Mouse (Mus musculus): Measurements from ENCODE around the gene Prok2.

Gene Prok2

DNA sequence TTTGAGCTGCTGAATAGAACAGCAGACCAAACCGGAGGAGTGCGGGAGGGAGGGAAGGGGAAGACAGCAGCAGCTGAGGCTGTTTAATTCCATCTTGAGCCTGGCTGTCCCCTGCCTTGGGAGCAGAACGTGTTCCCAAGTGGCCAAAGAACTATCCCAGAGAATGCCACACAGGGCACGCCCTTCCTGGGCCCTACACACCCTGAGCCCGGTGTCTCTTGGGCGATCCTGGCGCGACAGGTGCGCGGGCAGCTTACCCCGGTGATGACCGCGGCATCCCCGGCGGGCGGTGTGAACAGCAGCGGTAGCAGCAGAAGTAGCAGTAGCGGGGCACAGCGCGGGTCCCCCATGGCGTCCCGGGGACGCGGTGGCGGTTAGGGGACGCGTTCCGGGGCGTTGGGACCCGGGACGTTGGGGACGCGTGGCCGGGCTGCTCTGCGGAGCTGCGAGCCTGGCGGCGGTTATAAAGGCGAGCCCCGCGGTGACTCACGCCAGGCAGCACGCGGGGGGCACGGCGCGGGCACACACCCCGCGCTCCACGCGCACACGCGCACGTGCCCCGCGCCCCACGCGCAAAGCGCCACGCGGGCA, at the start of gene Prok2:
TSS of gene Prok2 (minus strand) at position 422 of the 591 bp plus-strand sequence.
- no peak for DNase-seq

DNA sequence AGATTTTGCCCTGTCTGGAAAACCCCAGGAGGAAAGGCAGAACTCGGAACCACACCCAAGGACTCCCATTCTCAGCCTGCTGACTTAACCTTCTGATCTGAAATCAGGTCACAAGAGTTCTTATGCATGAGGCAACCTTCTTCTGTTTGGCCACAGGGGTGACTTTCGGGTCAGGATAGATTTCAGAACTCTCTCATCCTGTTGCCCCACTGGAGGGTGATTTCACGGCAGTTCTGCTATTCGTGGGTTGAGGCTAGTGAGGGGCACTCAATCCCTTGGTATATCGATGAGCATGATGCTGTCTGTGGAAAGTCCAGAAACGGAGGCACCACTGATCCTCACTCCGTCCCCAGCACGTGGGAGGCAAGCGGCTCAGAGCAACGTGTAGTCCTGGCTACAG, 48.5 kb upstream of the Prok2 start:
- DNase-seq: no peak

DNA sequence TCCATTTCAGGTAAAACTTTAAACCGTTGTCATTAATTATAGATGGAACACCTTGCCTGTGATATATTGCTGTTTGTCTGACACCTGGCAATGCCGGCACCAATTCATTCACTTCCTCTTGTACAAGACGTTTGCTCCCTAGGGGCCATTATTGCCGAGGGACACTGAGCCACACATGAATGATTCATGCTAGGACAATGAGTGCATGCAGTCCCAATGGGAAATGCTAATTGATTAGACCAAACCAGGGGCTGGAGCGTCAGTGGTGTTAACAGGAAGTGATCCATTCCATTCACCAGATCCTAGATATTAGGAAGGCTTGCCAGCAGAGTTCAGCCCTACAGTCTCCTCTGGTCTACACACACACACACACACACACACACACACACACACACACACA, 42.3 kb upstream of the Prok2 start:
- no peak for DNase-seq

DNA sequence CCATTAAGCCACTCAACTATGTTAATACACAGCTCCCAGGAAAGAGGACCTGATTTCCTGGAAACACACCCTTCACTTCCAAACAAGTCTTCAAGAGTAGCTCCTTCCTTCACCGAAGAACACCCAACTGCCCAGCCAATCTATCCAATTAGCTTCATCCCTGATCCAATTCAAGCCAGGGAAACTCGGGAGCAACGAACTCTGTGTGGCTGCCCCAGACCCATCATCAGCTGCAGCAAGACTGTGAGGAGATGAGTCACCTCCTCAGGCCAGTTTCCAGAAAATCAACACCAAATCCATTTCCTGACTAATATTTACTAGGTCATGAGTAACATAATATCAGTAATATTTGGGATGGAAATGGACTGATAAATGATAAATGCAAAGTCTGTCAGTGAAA, 38.7 kb upstream of the Prok2 start:
- no peak for DNase-seq

DNA sequence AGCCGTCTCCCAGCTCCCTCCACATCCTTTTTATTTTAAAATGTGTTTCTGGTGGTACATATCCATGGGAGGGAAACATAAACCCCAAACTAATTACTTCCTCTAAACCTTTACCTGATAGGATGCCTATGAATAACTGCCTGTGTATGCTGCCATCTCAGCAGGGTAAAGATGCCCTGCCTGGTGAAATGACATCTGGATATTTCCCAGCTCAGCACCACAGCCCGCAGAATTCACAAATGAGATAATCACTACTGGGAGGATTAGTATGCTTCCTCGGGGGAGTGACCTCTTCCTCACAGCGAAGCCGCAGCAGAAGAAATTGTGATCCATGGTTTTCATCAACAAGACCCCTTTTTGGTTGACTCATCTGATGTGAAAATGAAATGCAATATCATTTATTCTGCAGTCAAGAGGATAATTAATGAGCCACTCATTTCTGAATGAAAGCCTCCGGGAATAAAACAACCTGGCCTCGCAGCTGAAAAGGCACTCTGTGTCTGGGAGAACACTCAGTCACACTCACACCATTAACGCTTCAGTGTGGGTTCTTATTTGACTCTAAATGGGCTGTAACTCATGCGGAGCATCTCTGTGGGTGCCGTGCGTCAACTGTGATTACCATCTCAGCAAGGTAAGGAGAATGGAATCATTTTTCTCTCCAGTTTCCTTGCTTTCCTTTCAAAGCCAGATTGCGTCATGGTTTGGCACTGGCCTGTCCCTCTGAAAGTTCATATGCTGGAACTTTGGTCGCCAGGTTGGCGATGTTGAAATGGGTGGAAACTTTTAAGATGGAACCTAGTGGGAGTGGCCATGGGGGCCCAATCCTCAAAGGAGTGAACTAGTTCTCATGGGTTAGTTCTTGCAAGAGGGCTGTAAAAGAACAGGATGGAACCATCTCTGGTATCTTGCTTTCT, 36.1 kb upstream of the Prok2 start:
- DNase-seq: no peak

DNA sequence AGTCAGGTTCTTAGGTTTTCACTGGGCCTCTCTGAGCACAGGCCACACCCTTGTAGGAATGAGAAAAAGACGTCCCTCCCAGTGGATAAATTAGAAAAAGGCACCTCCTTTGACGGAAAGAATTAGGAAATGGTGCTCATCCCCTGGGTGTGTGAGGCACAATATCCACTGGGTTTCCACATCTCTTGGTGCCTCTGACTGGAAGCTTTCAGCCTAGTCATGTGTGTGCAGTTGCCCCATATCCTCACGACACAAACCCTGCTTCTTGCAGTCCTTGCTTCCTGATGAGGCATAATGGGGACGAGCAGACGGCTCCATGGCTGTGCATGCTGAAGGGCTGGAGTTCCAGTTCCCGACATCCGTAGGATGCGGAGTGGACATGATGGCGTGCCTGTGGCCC, 29.9 kb upstream of the Prok2 start:
- DNase-seq: no peak

DNA sequence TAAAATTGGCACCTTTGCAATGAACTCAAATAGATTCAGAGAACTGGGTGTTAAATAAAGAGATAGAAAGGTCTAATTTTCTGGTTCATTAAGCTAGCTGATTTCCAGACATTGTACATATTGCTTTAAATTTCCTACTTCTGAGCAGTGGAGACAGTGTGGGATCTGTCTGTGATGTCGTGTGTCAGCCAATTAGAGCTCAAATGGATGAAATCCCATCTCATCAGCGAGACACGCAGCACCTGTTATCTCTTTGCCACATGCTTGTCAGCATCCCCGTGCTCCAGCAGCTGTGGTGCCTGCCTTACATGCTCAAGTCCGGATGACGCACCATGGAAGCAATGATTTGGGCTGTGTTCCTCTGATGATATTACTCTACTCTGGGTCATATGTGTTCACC, 25.1 kb upstream of the Prok2 start:
- no peak for DNase-seq

DNA sequence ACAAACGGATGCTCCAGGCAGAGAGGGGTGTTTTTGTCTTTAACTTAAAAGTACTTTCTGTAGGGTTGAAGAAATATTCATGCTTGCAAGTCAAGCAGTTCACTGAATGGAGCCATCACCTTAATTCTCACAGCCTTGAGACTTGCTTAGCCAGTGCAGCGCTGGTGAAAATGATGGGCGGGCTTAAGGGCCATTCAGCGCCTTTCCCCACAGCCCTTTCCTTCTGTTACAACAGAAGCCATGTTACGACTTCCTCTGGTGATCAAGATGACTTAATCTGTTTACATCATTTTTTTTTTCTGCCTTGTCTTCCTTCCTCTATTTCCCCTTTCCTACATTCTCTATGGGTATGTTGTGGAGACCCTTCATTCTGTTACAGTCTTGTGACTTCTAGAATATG, 20.1 kb upstream of the Prok2 start:
- DNase-seq: no peak

DNA sequence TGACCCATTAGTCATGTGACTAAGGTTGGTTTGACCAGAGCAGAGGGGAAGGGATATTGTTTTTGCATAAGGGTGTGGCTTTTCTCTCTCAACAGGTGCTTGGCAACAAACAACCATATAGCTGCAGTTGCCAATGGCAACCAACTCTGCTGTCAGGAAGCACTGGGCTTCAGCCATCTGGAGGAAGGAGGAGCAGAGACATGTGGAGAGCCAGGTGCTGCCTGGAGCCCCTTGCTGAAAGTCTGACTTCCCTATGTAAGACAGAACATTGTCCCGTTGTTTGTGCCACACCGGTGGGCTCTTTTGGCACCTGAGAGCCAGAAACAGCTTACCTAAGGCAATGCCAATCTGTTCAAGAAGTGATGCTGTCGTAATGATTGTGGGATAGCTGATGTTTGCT, 16.7 kb upstream of the Prok2 start:
- DNase-seq: no peak

DNA sequence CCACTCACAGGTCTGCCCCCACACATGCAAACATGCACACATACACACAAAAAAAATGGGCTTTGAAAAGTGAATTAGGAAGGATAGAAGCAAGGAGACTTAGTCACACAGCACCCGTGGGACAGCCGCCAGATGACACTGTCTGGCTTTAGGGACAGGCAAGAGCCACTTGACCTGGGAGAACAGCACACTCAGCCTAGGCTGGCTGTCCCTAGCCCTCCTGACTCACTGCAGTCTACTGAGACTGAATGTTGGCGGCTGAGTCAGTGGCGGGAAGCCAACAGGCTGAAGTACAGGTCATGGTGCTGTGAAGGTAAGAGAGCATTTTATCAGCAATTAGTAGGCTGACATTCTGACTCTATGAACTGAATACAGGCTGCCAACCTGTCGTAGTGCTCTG, 8.5 kb upstream of the Prok2 start:
- no peak for DNase-seq

DNA sequence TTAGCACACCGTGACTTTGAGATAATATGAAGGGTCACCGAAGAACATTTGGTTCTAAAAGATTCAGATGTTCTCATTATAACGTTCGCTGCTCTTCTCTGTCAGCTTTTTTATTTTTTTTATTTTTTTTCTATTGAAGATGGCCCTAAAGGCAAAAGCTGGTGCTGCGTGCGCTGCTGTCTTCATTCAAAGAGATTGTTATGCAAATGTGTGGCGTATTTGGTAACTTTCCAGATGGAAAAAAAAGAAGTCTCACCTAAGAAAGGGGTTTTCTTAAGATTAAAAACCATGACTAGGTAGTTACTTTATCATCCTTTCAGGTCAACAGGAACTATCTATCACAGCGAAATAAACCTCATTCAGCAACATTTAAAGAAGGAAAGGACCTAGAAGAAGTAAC, 6.5 kb upstream of the Prok2 start:
- no peak for DNase-seq

DNA sequence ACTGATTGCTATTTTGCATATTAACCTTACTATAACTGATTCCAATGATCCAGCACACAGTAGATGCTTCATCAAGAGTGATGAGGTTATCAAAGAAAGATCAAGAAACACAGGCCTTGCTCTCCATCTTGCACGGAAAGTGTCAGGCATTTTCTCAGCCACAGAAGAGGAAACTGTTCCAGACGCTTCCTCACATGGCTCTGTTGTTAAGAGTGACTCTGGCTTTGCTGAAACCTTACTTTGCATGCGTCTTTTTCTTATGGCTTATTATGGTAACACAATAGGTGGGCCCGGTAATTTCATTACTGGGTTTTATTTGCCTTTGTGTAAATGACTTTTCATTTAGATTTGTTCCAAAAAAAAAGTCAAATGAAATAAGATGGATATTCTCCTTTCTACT, 5.7 kb upstream of the Prok2 start:
- no peak for DNase-seq

DNA sequence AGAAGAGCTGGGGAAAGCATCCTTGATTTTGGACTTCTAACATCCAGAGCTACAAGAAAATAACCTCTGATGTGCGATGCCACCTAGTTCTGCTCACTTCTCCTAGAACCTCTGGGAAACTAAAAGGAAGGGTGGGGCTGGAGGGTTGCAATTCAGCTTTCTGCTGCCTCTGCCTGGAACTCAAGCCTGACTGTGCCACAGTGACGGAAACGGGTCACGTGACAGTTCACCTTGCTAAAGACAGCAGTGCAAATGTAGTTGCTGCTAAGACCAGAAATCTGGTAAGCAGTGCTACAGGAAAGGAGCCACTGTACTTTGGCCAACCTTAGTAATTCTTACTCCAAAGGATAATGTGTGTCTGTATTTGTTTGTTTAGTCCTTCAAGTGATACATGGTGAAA, 3.7 kb upstream of the Prok2 start:
- no peak for DNase-seq

DNA sequence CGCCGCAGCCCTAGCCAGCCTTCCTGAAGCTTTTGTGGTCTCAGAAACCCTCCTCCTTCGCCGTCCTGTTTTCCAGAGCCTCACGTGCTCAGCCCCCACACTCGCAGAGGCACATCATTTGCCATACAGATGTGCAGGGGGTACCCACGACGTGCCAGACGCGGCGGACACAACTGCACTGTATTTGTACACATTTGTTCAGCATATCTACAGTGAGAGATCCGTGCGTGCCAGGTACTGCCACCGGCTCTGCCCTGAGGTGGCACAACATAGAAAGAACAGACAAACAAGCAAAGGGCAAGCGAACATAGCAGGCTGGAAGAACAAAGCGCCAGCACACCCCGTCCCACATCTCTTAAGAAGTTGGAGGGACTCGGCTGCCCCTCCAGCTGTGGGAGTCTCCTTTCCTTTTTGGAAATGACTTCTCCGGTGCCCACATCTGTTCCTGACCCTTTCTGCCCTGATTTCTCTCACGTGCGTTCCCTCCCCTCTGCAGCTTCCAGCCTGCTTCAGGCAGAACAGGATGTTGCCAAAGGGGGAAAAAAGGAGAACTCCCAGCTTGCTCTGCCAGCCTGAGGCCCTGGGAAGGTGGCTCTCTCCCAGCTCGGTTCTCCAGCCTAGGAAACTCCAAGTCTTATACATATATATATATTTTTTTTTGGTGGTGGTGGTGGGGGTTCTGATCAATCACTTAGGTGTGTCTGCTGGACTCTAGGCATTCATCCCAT, 548 bp upstream of the Prok2 start:
- DNase-seq: no peak

DNA sequence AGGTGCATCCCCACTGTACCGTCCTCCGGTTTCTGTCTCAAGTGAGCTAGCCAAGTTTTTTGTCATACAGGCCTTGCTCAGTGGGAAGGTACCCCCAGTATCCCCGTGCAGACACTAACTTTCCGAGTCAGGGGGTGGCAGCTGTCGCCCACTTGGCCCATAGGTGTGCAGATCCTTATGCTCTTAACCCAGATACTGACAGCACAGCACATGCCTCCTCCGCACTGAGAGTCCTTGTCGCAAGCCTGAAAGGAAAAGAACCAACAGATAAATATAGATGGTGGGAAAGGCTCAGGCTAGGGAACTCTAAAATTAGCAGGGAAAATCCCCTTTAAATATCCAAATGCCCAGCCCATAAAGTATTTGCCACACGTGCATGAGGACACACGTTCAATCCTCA, 3.8 kb downstream of the Prok2 start:
- no peak for DNase-seq

DNA sequence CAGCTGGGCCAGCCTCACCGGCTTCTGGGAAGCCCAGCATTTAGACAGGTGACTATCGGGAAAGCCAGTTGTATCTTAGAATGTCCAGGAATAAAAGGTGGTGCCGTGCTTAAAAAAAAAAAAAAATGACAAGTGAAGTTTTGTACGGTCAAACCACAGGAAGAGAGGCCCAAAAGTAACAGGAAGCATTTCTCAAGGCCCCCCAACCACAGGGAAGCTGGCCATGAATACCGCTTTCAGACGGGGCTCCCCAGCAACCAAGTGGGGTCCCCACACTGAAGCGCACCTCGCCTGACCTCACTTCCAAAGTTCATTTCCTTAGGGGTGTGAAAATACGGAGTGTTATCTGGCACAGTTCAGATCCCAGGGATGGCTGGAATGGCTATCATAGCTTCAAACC, 5.2 kb downstream of the Prok2 start:
- no peak for DNase-seq

DNA sequence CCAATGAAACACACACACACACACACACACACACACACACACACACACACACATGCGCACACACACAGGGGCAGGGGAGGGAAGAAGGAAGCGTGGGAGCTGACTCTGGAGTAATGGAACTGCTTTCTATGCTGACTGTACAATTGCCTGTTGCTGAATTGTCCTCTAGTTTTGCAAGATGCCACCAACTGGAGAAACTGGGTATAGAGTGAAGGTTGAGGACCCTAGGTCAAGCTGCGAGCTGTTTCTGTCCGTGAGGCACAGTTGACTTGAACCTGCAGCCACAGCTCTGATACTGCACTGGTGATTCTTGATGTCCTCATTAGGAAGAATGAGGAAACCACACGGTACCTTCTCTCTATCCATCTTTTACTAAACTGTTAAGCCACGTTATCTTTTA, 10.3 kb downstream of the Prok2 start:
- DNase-seq: no peak

DNA sequence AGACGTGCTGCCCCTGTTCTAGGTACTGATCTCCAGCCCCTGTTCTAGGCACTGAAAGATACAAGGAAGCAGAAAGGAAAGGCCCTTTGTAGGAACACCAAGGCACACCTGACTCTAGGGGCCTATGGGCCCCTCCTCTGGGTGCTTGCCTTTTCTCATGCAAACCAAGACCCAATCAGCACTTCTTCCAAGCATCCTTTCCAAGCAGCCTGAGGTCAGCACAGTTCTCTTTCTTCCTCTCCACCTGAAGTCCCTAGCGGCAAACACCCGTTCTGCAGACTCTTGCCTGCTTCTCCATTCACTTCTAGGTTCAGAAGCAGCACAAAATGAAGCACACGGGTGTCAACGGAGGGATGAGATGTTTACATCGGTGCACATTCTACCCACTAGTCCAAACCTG, 11.0 kb downstream of the Prok2 start:
- DNase-seq: no peak

DNA sequence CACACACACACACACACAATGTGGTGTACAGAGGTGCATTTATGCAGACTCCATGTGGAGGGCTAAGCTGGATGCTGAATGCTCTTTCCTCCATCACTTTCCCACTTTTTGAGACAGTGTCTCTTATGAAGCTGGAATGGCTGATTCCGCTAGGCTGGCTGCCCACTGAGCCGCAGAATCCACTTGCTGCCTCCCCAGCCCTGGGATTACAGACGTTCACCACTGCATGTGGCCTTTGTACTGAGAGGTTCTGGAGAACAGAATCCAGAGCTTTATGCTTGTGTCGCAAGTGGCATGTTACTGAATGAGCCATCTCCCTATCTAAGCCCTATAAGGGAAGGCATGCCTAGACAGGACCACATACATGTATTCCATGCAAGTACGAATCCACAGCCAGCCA, 12.9 kb downstream of the Prok2 start:
- DNase-seq: no peak

DNA sequence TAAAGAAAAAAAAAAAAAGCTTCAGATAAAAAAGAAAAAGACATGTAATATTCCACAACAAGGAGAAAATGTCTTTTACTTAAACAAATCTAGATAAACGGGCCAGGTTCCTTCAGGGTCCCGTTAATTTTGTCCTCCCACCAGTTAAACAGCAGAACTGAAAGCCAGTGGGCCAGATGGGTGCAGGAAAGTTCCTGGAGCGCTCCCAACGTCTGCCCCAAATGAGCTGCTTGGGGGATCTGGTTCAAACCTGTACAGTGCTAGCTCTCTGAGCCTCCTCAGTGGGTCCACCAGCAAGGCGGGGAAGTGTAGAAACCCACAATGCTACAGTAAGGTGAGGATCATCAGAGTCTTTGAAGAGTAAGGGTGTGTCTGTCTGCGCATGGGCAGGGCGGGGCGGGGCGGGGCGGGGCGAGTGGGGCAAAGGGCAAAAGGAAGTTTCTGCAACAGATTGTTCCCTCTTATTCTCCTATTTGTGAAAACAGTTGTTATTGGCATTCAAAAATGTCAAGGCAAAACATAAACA, 14.6 kb downstream of the Prok2 start:
- DNase-seq: no peak

DNA sequence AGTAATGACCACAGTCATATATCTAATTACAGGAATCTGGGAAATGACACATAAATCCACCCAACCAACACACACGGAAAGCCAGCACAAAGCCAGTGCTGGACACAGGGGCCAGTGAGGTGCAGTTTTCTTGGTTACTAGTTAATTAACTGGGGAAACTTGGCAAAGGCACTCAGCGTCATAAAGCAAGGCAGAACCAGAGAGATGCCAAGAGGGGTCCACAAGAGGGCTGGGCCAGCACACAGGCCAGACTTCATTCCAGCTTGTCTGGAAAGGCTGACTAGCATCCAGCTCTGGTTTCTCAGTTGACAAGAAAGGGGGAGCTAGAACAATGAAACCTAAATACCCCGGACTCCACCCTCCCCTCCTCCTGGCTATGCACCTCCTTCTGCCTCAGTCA, 25.7 kb downstream of the Prok2 start:
- DNase-seq: no peak

DNA sequence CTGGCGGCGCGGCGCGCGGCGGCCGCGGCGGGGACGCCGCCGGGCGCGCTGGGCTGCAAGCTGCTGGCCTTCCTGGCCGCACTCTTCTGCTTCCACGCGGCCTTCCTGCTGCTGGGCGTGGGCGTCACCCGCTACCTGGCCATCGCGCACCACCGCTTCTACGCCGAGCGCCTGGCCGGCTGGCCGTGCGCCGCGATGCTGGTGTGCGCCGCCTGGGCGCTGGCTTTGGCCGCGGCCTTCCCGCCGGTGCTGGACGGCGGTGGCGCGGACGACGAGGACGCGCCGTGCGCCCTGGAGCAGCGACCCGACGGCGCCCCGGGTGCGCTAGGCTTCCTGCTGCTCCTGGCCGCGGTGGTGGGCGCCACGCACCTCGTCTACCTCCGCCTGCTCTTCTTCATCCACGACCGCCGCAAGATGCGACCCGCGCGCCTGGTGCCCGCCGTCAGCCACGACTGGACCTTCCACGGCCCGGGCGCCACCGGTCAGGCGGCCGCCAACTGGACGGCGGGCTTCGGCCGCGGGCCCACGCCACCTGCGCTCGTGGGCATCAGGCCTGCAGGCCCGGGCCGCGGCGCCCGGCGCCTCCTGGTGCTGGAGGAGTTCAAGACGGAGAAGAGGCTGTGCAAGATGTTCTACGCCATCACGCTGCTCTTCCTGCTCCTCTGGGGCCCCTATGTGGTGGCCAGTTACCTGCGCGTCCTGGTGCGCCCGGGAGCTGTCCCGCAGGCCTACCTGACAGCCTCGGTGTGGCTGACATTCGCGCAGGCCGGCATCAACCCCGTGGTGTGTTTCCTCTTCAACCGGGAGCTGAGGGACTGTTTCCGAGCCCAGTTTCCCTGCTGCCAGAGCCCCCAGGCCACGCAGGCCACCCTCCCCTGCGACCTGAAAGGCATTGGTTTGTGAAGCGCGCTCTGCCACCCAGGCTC, 33.0 kb downstream of the Prok2 start:
- DNase-seq: no peak
